Mouse (Mus musculus): ENCODE results near the gene Map4k5. TPM values are rescaled to one million over a fixed set of nuclear protein-coding genes. Genes with fewer than 3 reads are reported as not detected.
A peak's percentile ranks its signal among the peaks of the same experiment; 100 is the strongest.

The Map4k5 gene
- total RNA-seq, 2 experiments from 2014 or later = 48.5 to 51.2 TPM

DNA sequence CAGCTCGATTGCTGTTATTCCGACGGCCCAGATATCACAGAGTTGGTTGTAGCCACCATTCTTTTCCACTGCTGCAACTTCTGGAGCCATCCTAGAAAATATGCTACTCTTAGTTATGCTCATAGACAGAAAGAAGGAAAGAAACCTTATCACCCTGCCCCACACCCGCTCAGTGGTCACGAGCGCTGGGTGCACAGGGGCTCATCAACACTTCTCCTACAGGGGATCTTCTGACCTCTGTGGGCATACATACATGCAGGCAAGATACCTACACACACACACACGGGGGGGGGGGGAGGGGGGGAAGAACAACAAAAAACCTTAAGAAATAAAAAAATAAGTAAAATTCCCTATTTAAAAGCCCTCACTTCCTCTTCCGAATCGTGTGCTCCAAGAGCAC, 47.3 kb downstream of the Map4k5 start:
- no peak for DNase-seq (ENCODE audit: low spot score in 2 of 2)

DNA sequence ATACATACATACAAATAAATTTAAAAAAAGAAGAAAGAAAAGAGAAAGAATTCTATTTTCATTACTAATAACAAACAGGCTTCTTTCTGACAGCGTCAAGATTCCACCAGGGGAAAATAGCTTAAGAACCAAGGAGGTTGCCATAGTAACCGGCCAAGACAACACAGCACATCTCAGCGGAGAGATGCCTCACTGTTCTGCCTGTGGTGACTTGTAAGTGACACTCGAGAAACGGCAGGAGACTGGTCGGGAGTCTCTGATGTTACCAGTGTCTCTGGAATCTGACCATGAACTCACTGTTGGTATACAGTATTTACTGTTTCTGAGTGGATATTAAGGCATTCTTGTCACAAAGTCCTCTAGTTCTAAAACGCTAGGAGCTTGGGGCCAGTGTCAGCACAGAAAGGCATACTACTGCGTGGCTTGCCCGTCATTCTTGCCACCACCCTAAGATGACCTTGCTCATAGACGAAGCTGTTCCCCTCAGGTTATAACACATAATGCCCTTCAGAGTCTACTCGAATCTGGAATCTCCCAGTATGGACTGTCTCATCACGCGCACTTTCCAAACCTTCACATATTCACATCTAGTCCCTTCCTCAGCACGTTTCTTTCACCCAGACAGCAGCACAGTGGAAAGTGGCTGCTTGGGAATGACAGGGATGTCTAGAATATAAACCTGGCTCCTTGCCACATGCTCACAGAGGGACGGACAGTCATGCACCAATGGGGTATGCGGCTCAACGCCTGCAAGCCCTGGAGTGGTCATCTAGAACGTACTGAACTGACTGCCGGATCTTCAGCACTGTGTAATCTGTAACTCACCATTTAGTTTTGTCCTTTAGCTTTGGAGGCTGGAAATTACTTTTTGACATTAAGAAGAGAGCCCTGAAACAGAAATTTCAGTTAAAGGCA, 49.2 kb downstream of the Map4k5 start:
- DNase-seq (ENCODE audit: low spot score in 2 of 2) = peak in 1 of 2 experiments; percentile 54

DNA sequence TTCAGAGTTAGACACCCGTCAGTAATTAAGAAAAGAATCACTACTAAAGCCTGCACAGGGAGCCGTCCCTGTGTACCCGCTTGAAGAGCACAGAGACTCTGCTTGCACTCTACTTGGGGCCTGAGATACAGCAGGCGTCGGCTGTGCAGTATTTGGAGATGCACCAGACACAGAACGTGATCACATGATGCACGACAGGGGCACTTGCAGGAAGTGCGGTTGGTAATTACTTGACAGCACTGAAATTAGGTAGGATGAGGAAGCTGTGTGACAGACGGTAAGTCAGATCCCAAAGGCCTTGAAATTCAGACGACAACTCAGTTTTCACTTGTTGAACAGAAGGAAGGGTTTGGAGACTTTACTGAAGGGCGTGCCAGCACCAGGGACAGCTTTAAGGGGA, 54.6 kb downstream of the Map4k5 start:
- DNase-seq (ENCODE audit: low spot score in 2 of 2) = no peak

DNA sequence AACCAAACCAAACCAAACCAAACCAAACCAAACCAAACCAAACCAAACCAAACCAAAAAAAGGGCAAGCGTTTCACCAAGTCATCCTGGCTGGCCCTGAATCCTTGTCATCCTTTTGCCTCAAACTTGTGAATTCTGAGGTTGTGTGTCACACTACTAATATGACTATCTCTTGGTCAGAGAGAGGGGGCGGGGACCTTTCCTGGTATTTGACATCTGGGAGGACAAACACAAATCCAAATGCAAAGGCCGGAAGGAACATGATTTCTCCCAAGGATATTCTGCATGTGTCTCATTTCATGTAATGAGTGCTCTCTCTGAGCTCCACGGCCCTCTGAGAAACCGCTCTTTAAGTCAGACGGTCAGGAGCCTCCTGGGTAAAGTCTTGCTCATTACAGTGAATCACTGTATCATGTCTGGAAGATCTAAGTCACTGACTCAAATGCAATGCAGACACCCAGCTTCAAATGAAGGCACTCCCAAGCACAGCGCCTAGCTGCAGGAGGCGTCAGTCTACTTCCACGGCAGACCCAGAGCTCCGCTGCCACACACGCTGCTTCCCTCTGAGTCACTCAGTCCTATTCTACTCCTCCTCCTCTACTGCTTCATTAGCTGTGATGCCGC, 58.9 kb downstream of the Map4k5 start:
- DNase-seq (ENCODE audit: low spot score in 2 of 2) = no peak

DNA sequence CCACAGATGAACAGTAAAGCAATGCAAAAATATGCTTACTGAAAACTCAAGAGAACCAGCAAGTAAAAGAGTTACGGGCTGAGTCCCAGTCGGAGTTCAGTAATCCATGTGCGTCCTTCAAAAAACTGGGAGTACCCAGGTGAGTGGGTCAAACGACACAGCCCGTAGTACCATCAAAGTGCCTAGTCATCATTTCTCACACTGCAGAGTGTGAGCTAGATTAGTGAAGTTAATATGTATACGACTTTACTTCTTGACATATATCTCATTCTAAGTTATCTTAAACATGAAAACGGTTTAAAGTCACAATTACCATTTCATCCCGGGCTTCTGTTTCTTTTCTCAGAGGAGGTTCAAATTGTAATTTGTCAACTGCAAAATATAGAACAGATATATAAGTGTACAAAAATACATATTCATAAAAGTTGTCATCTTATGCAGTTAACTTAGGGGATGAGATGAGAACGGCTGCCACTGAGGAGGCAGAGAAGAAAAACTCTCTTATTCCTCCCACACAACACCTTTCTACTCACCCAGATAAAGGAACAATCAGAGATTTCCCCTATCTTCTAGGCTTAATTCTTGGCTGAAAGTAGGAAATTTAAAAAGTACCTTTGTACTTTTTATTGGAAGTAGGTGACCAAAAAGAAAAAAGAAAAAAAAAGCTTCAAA, 61.6 kb downstream of the Map4k5 start:
- no peak for DNase-seq (ENCODE audit: low spot score in 2 of 2)

DNA sequence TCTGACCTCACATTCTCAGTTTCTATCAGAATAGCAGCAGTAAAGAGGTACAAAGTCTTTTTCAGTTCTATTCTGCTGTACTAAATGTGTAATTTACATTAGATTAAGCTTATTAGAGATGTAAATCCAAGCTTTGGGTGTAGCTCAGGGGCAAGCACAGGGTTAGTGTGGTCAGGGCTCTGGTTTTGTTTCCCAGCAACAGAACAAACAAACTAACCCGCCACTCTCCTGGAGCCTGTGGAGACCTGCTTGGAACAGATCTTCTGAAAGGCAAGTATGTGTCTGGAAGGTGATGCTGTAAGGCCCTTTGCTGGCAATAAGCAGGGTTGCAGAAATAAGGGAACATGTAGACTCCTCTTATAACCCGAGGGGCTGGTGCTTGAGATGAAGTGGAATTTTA, 64.8 kb downstream of the Map4k5 start:
- no peak for DNase-seq (ENCODE audit: low spot score in 2 of 2)

DNA sequence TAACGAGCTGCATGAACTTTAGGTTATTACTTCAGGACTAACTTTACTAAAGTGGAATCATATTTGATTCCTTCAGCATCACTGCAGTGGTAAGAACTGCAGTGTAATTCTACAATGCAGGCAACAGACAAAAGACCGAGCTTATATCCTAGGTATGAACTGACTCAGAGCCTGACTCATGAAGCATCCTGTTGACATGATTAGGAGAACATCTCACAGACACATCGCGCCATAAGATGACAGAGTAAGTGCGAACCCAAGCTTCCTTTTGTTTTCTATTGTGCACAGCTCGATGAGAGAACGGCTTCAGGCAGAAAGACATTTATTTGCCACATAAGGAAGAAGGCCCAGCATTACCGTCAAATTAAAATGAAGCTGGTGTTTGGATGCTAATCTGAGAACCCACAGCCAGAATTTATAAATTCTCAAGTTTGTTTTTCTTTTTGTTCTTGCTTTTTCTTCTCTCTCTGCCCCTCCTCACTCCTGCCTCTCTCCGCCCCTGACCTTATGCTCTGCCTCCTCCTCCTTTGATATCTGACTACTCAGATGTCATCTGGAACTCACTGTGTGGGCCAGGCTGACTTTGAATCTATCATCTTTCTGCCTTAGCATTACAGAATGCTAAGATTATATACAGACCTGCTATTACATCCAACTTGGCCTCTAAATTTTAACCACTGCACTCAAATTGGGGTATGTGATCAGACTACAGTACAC, 68.0 kb downstream of the Map4k5 start:
- no peak for DNase-seq (ENCODE audit: low spot score in 2 of 2)

DNA sequence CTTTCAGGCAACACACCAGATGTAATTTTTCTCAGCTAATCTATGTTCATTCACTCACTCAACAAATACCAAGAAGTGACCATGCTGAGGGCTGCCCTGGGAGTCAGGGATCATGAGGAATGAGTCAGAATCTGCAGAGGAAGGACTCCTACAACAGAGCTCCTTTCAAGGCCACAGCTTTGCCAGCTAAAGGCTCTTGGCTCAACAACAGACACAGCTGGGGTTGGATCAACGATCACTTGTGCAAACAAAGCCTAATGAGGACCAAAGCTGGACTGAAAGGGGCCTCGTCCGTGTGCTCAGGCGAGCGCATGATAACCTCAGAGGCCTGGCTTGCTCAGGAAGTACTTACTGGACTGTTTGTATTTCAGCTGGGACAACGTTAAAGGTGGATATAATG, 78.7 kb downstream of the Map4k5 start:
- DNase-seq (ENCODE audit: low spot score in 2 of 2) = peak in 1 of 2 experiments; percentile 27

DNA sequence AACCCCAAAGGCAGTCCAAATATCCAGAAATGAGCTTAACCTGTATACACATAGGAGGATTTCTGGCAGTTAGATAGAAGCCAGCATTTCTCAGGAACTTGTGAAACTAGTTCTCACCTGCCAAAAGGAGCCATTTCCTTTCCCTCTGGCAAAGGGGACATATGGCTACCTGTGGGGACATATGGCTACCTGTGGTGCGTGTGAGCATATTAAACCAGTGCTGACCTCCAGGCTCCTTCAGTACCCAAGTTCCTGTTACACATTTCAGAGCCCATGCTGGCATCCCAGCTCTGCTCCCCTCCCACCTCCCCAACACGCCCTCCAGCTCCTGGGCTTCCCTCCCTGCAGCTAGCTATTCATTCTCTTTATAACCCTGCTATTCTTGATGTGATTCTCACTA, 79.4 kb downstream of the Map4k5 start:
- DNase-seq (ENCODE audit: low spot score in 2 of 2) = no peak

DNA sequence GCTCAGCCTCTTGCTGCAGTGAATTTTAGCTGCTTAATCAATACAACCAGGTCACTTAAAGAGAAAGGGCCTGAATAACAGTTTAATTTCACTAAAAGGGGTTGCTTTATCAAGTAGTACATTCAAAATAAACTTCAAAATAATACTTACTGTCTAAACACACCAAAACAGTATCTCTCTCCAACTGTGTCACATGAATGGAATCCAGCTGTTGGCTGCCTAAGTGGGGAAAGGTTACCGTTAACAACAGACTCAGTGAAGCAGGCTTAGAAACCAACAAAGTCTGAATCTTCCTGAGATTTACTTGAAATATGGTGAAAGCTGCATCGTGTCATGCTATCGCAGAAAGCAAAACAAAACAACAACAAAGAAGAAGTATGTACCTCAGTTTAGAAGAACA, 80.0 kb downstream of the Map4k5 start:
- no peak for DNase-seq (ENCODE audit: low spot score in 2 of 2)

DNA sequence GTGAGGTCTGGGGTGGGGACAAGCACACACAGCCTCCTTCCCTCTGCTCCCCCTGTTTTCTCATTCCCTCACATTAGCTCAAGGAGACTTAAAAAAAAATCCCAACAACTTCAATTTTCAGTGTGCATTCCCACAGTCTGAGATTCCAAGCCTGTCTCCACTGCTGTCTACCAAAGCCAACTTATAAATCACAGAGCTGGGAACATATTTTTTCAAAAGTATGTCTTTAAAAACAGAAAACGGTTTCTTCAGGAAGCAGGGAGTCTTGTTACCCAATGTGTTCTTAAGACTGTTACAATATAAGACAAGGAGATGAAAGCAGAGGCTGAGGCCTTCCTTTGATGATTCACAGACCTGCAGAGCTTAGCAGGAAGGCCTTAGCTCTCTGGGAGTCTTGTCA, 81.0 kb downstream of the Map4k5 start:
- DNase-seq (ENCODE audit: low spot score in 2 of 2) = no peak

DNA sequence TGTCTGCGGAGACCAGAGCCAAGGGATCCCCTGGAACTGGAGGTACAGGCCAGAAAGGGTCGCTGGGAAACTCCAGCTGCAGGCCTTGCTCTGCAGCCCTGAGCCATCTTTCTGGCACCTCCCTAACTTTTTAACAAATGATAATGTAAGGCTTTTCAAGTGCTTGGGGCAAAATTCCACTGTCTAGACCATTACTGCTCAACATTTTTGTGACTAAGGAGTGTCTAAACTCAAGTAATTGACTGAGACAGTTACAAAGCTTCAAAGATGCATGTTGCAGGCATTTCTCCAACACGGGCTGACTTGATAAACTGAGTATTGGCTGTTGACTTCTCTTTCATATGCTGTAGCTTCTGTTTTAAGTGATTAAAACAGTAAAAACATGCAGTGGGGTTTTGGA, 83.6 kb downstream of the Map4k5 start:
- no peak for DNase-seq (ENCODE audit: low spot score in 2 of 2)

DNA sequence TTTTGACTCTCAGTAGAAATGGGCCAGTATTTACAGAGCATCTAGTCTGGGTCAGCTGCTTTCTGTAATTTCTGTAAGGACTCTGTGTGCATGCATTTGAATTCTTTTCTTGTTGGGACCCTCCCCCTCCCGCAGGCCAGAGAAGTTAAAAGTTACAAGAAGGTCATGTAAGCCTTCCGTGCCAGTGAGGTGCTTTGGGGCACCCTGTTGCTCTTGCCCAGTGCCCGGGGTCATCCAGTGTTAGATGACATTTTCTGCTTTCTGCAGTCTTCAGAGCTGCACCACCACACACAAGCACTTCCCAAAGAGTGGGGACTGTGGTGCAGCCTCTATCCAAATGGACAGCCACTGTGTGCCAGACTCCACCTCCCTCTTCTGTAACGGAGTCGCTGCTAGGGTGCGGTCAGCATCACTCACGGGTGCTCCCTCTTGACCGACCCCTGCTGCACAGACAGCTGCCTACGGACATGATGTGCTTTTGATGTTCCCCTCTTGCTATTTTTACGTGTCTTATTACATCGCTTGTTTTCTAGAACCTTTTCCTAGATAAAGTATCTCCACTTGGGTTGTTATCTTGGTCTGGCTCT, 85.5 kb downstream of the Map4k5 start:
- no peak for DNase-seq (ENCODE audit: low spot score in 2 of 2)

DNA sequence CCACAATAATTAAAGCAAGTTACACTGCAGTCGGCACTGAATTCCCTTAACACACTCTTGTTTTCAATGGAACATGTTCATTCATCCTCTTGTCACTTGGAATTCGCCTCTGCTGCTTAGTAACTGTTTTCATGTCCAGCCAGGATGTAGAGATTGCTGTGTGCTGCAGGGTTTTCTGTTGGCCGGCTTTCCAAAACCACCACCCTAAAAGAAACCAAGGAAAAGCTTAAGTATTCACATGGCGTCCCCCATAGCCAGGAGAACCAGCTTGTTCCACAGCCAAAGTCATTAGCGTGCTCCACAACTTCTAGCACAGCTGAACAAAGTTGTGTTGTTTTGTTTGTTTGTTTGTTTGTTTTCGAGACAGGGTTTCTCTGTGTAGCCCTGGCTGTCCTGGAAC, 87.9 kb downstream of the Map4k5 start:
- no peak for DNase-seq (ENCODE audit: low spot score in 2 of 2)

DNA sequence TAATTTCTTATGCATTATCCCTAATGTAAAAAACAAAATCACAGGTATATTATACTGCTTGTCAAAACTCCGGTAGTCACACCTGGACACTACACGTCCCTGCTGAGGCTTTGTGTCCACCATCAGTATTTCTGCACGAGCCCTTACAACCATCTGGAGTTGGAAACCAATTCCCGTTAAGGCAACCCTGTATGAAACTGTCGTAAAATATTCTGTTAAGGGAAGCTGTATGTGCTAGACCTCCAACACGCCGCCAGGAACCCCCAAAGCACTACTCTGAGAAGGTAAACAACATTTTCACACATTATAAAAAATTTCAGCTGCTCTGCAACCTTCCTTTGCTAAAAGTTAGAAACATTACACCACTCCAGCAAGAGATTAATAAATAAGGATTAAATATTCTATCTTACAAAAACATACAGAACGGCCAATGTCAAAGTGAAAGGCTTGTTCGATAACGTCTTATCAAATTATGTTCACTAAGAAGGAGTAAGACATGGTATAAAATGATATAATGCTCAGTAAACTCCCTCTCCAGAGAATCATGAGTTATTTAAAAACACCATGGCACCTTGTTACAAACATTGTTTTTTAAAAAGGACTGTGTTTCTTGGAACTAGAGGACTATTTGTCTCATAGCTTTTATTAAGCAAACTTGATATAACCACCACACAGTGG, 88.5 kb downstream of the Map4k5 start:
- DNase-seq (ENCODE audit: low spot score in 2 of 2) = no peak

DNA sequence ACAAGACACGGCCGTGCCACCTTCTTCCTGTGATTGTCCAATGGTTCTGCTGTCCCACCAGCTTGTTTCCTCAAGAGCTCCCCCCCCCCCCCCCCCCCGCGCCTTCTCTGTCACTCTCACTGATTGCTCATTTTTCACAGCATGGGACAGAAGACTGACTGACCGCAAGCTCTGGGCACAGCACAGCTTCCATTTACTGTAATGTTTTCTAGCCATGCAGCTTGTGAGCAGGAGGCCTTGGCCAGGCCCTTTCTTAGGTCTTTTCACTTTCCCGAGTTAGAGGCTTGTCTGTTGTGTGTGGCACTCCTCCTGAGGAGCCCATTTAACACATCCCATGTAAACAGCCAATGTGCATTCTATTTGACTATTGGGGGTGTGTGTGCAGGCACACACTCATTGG, 89.8 kb downstream of the Map4k5 start:
- no peak for DNase-seq (ENCODE audit: low spot score in 2 of 2)

DNA sequence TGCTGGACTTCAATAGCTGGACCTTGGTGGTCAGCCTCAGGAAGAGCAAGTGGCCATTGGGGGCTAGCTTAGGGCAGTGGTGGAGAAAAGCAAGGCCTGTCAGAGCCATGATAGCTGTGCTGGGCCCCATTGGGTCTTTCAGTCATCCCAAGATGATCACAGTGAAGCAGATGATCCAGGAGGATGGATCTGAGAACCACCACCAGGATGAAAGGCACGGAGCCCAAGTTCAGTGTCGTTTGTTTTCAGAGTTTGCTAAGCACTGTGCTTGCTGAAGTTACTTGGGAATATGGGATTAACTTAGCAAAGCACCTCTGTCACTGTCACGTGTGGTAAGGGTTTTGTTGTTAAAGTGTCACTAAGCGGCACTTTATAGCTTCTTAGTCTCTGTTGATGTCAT, 92.4 kb downstream of the Map4k5 start:
- no peak for DNase-seq (ENCODE audit: low spot score in 2 of 2)

DNA sequence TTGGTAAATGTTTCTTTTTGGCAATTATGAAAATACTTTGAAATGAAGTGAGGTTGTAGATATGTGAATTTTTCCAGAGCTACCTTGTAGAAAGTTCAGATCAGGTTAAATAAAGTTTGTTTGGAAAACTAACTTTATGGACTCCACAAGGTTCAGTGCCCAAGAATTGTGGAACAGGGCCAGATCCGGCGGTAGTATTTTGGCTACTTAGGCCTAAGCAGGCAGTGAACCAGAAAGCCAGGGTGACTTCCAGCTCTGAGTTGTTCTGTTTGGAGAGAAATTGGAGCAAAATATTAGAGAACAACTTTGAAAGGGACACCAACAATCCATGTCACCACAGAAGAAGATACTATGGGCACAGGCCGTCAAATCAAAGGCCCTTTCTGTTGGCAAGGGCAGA, 96.7 kb downstream of the Map4k5 start:
- no peak for DNase-seq (ENCODE audit: low spot score in 2 of 2)

DNA sequence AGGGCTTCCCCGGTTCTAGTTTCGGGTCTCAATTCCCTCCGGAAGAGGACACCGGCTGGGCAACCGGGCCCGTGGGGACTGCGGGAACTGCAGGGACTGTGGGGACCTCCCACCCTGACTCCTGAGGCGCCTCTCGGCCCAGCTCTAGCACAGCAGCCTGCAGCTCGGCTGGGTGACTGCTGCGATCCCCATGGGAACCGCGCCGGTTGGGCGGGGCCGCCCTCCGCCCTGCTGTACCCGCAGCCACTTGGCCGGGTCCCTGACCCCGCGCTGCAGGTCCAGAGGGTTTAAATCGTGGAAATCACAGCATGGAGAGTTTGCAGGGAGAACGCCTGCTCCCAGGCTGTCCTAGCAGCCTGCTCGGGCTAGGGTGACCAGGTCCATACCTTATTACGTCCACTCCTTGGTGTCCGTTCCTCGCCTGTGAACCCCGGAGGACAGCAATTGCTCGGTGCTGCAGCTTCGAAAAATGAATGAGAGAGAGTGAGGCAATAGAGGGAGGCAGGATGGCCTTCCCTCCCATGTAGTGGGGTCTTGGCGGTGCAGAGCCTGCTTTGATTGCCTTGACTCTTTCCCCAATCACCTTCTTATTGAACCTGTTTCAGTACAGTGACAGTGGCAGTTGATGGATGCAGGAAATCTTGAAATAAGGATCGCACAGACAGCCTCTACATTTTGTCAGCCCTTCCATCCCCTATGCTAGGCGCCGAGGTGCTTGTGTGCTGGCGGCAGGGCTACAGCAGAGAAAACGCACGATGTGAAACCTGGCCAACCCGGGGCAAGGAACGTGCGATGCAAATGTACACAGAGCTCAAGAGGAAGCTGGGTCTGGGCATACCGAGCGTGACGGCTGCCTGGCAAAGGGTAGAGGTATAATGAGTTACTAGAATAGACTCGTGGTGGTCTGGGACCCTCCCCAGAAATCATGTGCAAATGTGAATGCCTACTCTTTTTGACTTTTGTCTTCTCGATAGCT, 102.2 kb downstream of the Map4k5 start, which contains the start of gene Cdkl1:
Gene Cdkl1 (minus strand): TSS at position 738 of the 976 bp plus-strand sequence.
- peak; percentile 44 to 70 for DNase-seq (ENCODE audit: low spot score in 2 of 2)

Data from layer of hippocampus, postnatal 14 days (tissue).